11 mouse cellular contexts compared by ENCODE assay signal in genomic region chr13:75988096-75988495, GRCm38 (mm10). TPM values are rescaled to one million over a fixed set of nuclear protein-coding genes. Genes with fewer than 3 reads are reported as not detected.
A peak's percentile ranks its signal among the peaks of the same experiment; 100 is the strongest.
DNase-seq lines count a peak whose midpoint lies in the region; ATAC-seq and TF ChIP-seq lines count a peak whose summit lies in the region.
"Had no signal": no experiment of that assay in that cellular context is flagged by ENCODE, and none has a peak within 500 bp of the region (broad histone marks: within the 10 kb centered on the region; RNA-seq: fewer than 3 reads in every experiment).

No protein-coding gene starts in this region.

- 0 out of 2 replicates have a peak, but pooled peaks cover 3% of the 10 kb centered on the region for H3K4me1 ChIP-seq in midbrain, embryonic 16.5 days (ENCODE audit: control insufficient read depth, insufficient read depth, low read length)

- no peak overlapping the region for H3K9ac ChIP-seq in midbrain, embryonic 16.5 days (ENCODE audit: low read depth, low read length)
- H3K9ac ChIP-seq: liver, embryonic 13.5 days had no signal

- no peaks in the 10 kb centered on the region for H3K9me3 ChIP-seq in midbrain, embryonic 16.5 days (replicated peaks; ENCODE audit: control insufficient read depth, low read length, poor library complexity, severe bottlenecking)
- H3K9me3 ChIP-seq: liver, embryonic 13.5 days had no signal

- H3K36me3 ChIP-seq in midbrain, embryonic 16.5 days (ENCODE audit: control insufficient read depth, insufficient read depth, low read length): no peaks in the 10 kb centered on the region
- H3K36me3 ChIP-seq: liver, embryonic 13.5 days had no signal

- no peak for ATAC-seq in midbrain, embryonic 16.5 days
- no peak for ATAC-seq in granulocyte monocyte progenitor cell, adult 5-6 weeks (replicated peaks; ENCODE audit: poor library complexity, severe bottlenecking)

- H3K4me2 ChIP-seq in midbrain, embryonic 16.5 days (ENCODE audit: low read length): no peak overlapping the region
- H3K4me2 ChIP-seq: liver, embryonic 13.5 days had no signal

- no peaks in the 10 kb centered on the region for H3K27me3 ChIP-seq in midbrain, embryonic 16.5 days (ENCODE audit: control insufficient read depth, insufficient read depth, low read depth, low read length)
- H3K27me3 ChIP-seq: liver, embryonic 13.5 days had no signal

- peak overlapping the region; percentile 61; the same call in 1 of the 2 replicates for H3K27ac ChIP-seq in left cerebral cortex, adult 2 months
- peak overlapping the region; percentile 63 for H3K27ac ChIP-seq in gastrocnemius, adult 2 months
- H3K27ac ChIP-seq in midbrain, embryonic 16.5 days (ENCODE audit: low read length): no peak overlapping the region
- H3K27ac ChIP-seq: liver, embryonic 13.5 days had no signal

- intact Hi-C loops in left cerebral cortex, adult 2 months (cut with DNase I): no loop called here
- intact Hi-C loops in gastrocnemius, adult 2 months (cut with DNase I): no loop called here

- 85% methylated on average over 1 of the region's 1 CpGs for WGBS in midbrain, embryonic 16.5 days

- DNase-seq in frontal cortex, postnatal 36 days (ENCODE audit: low spot score in 2 of 2): peak; percentile 6 to 11
- DNase-seq in frontal cortex, postnatal 14 days (ENCODE audit: low spot score in 2 of 2): no peak
- no peak for DNase-seq in left cerebral cortex, adult 2 months (ENCODE audit: extremely low spot score in 1 of 2, low spot score in 2 of 2)
- DNase-seq in left cerebral cortex, adult 11 months (ENCODE audit: low spot score): no peak
- peak; percentile 54 for DNase-seq in gastrocnemius, adult 2 months
- DNase-seq in retina, adult 2 months (ENCODE audit: low read depth, low spot score): peak; percentile 60
- DNase-seq: adrenal gland, adult 2 months; cerebellum, postnatal 25 days; liver, embryonic 13.5 days had no signal

- no peak overlapping the region for H3K4me3 ChIP-seq in left cerebral cortex, adult 2 months
- no peak overlapping the region for H3K4me3 ChIP-seq in gastrocnemius, adult 2 months
- H3K4me3 ChIP-seq in midbrain, embryonic 16.5 days (ENCODE audit: low read depth, low read length): no peak overlapping the region
- H3K4me3 ChIP-seq: liver, embryonic 13.5 days had no signal

- TF ChIP-seq CTCF in left cerebral cortex, adult 2 months (IDR thresholded peaks at IDR 0.05): no peak
- no peak for TF ChIP-seq CTCF in gastrocnemius, adult 2 months (IDR thresholded peaks at IDR 0.05)

RNA-seq across cellular contexts. Expression of gene Spata9, which starts 21.1 kb away (rescaled TPM):
- not detected for total RNA-seq in left cerebral cortex, adult 2 months (2021)
- total RNA-seq in gastrocnemius, adult 2 months (2021): not detected
- 3.4 and 4.2 TPM in 2 replicates for polyA plus RNA-seq in midbrain, embryonic 16.5 days (2015; fragmentation: Nextera tagmentation; extraction: Ambion mirVana)
- 1.2 TPM in 1 of 2 replicates, not detected in the other for total RNA-seq in granulocyte monocyte progenitor cell, adult 5-6 weeks (2014; fragmentation: Nextera tagmentation)
- total RNA-seq in granulocyte monocyte progenitor cell, adult 5-6 weeks (2017): 0.60 TPM in 1 of 2 replicates, not detected in the other
- total RNA-seq: adrenal gland, adult 2 months had no signal
- polyA plus RNA-seq: adrenal gland, adult 2 months had no signal

RNA-seq across cellular contexts. Expression of gene Rfesd, which starts 30.4 kb away (rescaled TPM):
- total RNA-seq in left cerebral cortex, adult 2 months (2021): 10 to 100 TPM; 18.7 to 19.3 TPM
- total RNA-seq in gastrocnemius, adult 2 months (2021): 10 to 100 TPM; 20.1 to 24.0 TPM
- 18.2 and 19.1 TPM in 2 replicates for polyA plus RNA-seq in midbrain, embryonic 16.5 days (2015; fragmentation: Nextera tagmentation; extraction: Ambion mirVana)
- 5.7 and 13.8 TPM in 2 replicates for total RNA-seq in granulocyte monocyte progenitor cell, adult 5-6 weeks (2014; fragmentation: Nextera tagmentation)
- 6.2 and 6.7 TPM in 2 replicates for total RNA-seq in granulocyte monocyte progenitor cell, adult 5-6 weeks (2017)

RNA-seq across cellular contexts. Expression of gene Rhobtb3, which starts 44.4 kb away (rescaled TPM):
- total RNA-seq in left cerebral cortex, adult 2 months (2021): 10 to 100 TPM; 13.6 to 15.3 TPM
- total RNA-seq in gastrocnemius, adult 2 months (2021): 10 to 100 TPM; 16.7 to 16.9 TPM
- polyA plus RNA-seq in midbrain, embryonic 16.5 days (2015; fragmentation: Nextera tagmentation; extraction: Ambion mirVana): 19.2 and 22.3 TPM in 2 replicates
- 3.2 and 8.0 TPM in 2 replicates for total RNA-seq in granulocyte monocyte progenitor cell, adult 5-6 weeks (2014; fragmentation: Nextera tagmentation)
- total RNA-seq in granulocyte monocyte progenitor cell, adult 5-6 weeks (2017): 6.7 and 22.0 TPM in 2 replicates

Comparison
In these comparisons a context has a peak if more than half of its experiments do, and no peak if none do; other contexts are left out.
1. DNase-seq: peak in frontal cortex, postnatal 36 days (2 of 2), gastrocnemius, adult 2 months (single experiment) and retina, adult 2 months (single experiment); none in frontal cortex, postnatal 14 days (0 of 2), left cerebral cortex, adult 2 months (0 of 2) and left cerebral cortex, adult 11 months (single experiment).